Mouse (Mus musculus): Measurements from ENCODE around the gene Olfr566.

Olfr566 gene

DNA sequence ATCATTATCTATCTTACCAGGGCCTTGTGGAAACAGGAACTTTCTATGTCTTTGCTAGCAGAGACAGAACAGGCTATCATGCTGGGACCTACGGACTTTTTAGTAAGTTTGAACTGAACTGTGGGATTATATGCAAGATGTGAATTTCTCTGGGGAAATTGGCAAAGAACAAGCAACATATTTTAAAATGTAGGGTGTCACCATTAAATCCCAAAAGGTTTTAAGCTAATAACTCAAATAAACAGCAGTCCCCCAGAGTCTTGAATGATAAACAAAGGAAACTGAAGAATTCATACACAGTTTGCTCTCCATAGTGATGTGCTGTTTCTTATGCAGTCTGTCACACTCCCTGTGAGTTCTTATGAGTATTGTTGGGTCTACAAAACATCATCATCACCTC is at the start of gene Olfr566:
Olfr566 (minus strand) TSS at position 101 of the 400 bp plus-strand sequence.
- DNase-seq: no peak

DNA sequence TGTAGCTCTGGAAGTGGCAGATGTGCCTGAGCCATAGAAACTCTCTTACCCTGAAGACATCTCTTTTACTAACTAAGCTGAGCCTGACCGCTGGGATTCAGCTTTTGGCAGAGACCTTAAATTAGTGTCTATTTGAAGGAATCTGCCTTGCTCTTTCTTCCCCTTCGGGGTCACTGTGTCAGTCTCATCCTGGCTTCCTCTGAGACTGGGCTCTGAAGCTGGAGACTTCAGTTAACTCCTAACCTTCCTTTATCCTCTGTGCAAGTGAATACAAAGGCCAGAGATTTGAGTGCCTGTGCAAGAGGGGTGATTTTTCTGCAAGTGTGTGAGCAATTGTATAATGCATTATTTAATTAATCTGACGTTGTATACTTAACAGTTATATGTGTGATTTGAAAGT is 32.2 kb upstream of the Olfr566 start, which contains the start of gene Olfr569:
Olfr569 (minus strand) TSS at position 101 of the 400 bp plus-strand sequence.
- DNase-seq: no peak

DNA sequence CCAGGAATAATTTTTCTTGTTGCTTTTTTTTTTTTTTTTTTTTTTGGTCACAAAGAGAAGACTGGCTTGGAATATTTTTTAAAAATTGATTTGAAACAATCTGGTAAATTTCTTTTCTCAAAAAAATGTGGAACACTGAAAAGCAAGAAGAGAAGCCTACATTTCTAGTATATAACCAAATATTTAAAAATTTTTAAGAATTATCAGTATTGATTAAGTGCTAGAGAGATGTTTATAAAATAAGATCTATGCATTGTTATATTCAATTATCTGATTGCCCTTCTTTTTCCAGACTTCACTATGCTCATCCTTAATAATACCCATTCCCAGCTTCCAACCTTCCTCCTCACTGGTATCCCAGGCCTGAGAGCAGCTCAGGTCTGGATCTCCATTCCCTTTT is 18.3 kb upstream of the Olfr566 start, which contains the start of gene Olfr568:
Olfr568 (plus strand) TSS at position 301 of the 400 bp plus-strand sequence.
- no peak for DNase-seq

DNA sequence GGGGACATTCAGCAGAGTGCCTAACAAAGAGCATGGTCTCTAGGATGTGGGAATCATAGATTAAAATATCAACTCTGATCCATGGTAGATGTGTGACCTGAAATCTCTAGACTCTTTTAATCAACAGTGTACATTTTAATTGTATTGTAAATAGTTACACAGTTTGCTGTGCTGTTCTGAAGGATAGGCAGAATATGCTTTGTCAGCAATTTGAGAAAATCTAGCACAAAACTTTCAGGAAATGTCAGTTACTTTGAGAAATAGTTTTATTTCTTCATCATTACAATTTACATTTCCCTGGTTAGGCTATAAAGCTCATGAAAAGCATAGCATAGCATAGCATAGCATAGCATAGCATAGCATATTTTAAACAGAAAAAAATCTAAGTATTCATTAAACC is 2.8 kb downstream of the Olfr566 start:
- no peak for DNase-seq

Measured in thymus, adult 18-20 months (tissue).